Mouse (Mus musculus) regulatory T cell (primary cell): Measurements from ENCODE around the gene Dusp9.

ENCODE experiments used
- in situ Hi-C: fragments of 300-600 bp; cut with MboI, MseI; formaldehyde crosslinking; loops from one replicate; pipeline ENCODE4 v1.15.1; 2025; ENCODE audit warnings: high pct_unique_total_duplicates

The Dusp9 gene

GRCm38 (mm10) chrX:73663143-73663542 is 23.9 kb downstream of the Dusp9 start:
- in situ Hi-C loops: no loop called here

- in situ Hi-C loops: no loop called here
These were observed 32.8 kb downstream of the Dusp9 start for GRCm38 (mm10) chrX:73672031-73672431.

- in situ Hi-C loops: no loop called here
These were observed 33.8 kb downstream of the Dusp9 start, which contains the start of gene Slc6a8 for GRCm38 (mm10) chrX:73672879-73673618. Slc6a8 (plus strand) TSS chrX:73673150.

GRCm38 (mm10) chrX:73673619-73673967 is 34.4 kb downstream of the Dusp9 start:
- in situ Hi-C loops: no loop called here

- in situ Hi-C loops: no loop called here
These were observed 34.9 kb downstream of the Dusp9 start for GRCm38 (mm10) chrX:73673968-73674661.

GRCm38 (mm10) chrX:73675231-73675630 is 36.0 kb downstream of the Dusp9 start:
- in situ Hi-C loops: loop anchor here (5.0 kb wide), 1 partner anchor 102 kb away; no protein-coding TSS in a partner anchor

GRCm38 (mm10) chrX:73676668-73677067 is 37.4 kb downstream of the Dusp9 start:
- in situ Hi-C loops: loop anchor here (5.0 kb wide), 1 partner anchor 101 kb away; no protein-coding TSS in a partner anchor

GRCm38 (mm10) chrX:73684156-73684555 is 44.9 kb downstream of the Dusp9 start:
- in situ Hi-C loops: no loop called here

GRCm38 (mm10) chrX:73684978-73685377 is 45.8 kb downstream of the Dusp9 start:
- in situ Hi-C loops: no loop called here

- in situ Hi-C loops: no loop called here
These were observed 46.4 kb downstream of the Dusp9 start for GRCm38 (mm10) chrX:73685629-73686028.

GRCm38 (mm10) chrX:73690917-73691629 is 51.9 kb downstream of the Dusp9 start:
- in situ Hi-C loops: no loop called here
